Mouse (Mus musculus) liver, embryonic 14.5 days (tissue): ENCODE data around the gene Szrd1. TPM values are rescaled to one million over a fixed set of nuclear protein-coding genes. Genes with fewer than 3 reads are reported as not detected.

Experiments
- ATAC-seq: fragments of 200-750 bp; cut with Nextera tagmentation; 2 replicates; pipeline ENCODE4 v1.8.0; 2017; ENCODE audit warnings: moderate number of reproducible peaks, mild to moderate bottlenecking, moderate library complexity; ENCODE audit not compliant: insufficient read depth
- DNase-seq, 3 experiments: peaks; one replicate each; pipeline ENCODE4 v3.0.0-alpha.2; 2012 to 2013; ENCODE audit warnings: low read depth in 3 of 3, low spot score in 3 of 3
- H3K27ac ChIP-seq: fragments of 300-500 bp; sonication (generic); 2 replicates; pipeline ENCODE4 v1.5.1; 2014; ENCODE audit warnings: moderate library complexity, mild to moderate bottlenecking, control low read depth, inconsistent platforms
- H3K27me3 ChIP-seq: fragments of 300-500 bp; sonication (generic); 2 replicates; pipeline ENCODE4 v1.6.1; 2014; ENCODE audit warnings: mild to moderate bottlenecking, low read length, moderate library complexity; ENCODE audit not compliant: control insufficient read depth, insufficient read depth
- H3K36me3 ChIP-seq: fragments of 300-500 bp; sonication (generic); replicated peaks from 2 replicates; pipeline ENCODE4 v1.6.1; 2014; ENCODE audit warnings: low read depth; ENCODE audit not compliant: control insufficient read depth, insufficient read depth
- H3K4me1 ChIP-seq, 2 experiments: fragments of 200-500 bp in 1 of 2; fragments of 300-500 bp in 1 of 2; sonication (generic) in 1 of 2; replicated peaks; 2 replicates each; pipeline ENCODE4 v1.6.1; 2012 to 2014; ENCODE audit warnings: antibody characterized with exemption in 1 of 2, inconsistent platforms in 1 of 2, low read length in 1 of 2; ENCODE audit not compliant: control insufficient read depth in 2 of 2, insufficient read depth in 2 of 2
- H3K4me2 ChIP-seq: fragments of 300-500 bp; sonication (generic); 2 replicates; pipeline ENCODE4 v1.6.1; 2014; ENCODE audit warnings: low read depth, mild to moderate bottlenecking, control low read depth, moderate library complexity
- H3K4me3 ChIP-seq, 2 experiments: fragments of 200-500 bp in 1 of 2; fragments of 300-500 bp in 1 of 2; sonication (generic) in 1 of 2; 2 replicates each; pipeline ENCODE4 v1.5.1; 2012 to 2014; ENCODE audit warnings: low read depth in 2 of 2, low read length in 2 of 2, mild to moderate bottlenecking in 2 of 2, control low read depth in 1 of 2, inconsistent platforms in 1 of 2, moderate library complexity in 1 of 2; ENCODE audit not compliant: insufficient read depth in 1 of 2
- H3K9ac ChIP-seq: fragments of 300-500 bp; sonication (generic); replicated peaks from 2 replicates; pipeline ENCODE4 v1.6.1; 2014; ENCODE audit warnings: mild to moderate bottlenecking, control low read depth, moderate library complexity
- H3K9me3 ChIP-seq: fragments of 300-500 bp; sonication (generic); 2 replicates; pipeline ENCODE4 v1.6.1; 2016; ENCODE audit warnings: low read length, mixed read lengths; ENCODE audit not compliant: control insufficient read depth
- CTCF ChIP-seq: IDR thresholded peaks from 2 replicates; pipeline ENCODE4 v1.5.1; 2016; ENCODE audit warnings: antibody characterized with exemption, low read depth, control low read depth
- EP300 ChIP-seq: IDR thresholded peaks from 2 replicates; pipeline ENCODE4 v1.6.1; 2016; ENCODE audit warnings: antibody characterized with exemption, low read depth
- WGBS: fragments of 180-500 bp; shearing (Covaris S2); extraction: QIAGEN DNeasy Blood & Tissue Kit; methylation state at CpG from one replicate; pipeline ENCODE4 v1.1.7; 2014; ENCODE audit not compliant: insufficient replicate concordance; 5-methylcytosine and 5-hydroxymethylcytosine counted together
- polyA plus RNA-seq, 2 experiments: library from polyadenylated mRNA; depleted of rRNA in 1 of 2; stranded (reverse) in 1 of 2; unstranded in 1 of 2; fragments of >200 nt; fragmentation: Nextera tagmentation in 1 of 2; extraction: Ambion mirVana in 1 of 2; gene quantifications; 2 replicates each; pipeline versions ENCODE4 v1.2.1 to v1.2.3; 2012 to 2014

The Szrd1 gene
- polyA plus RNA-seq, 2 experiments, result 13.3 to 14.3 TPM

GRCm38 (mm10) chr4:141136126-141136525 is 3.4 kb downstream of the Szrd1 start:
- no peaks in the 10 kb centered on the region for H3K9me3 ChIP-seq
- no peak for TF ChIP-seq EP300
- TF ChIP-seq CTCF, result no peak
- H3K4me1 ChIP-seq, result peaks cover 4 to 32% of the 10 kb centered on the region in 2 experiments
- no peak overlapping the region; the same call in 1 of the 2 replicates for H3K4me2 ChIP-seq
- no peaks in the 10 kb centered on the region for H3K27me3 ChIP-seq
- no peak overlapping the region for H3K9ac ChIP-seq
- WGBS, result 80% methylated on average over 7 of the region's 7 CpGs
- DNase-seq (no peak), ATAC-seq (no peak)
- no peak overlapping the region for H3K4me3 ChIP-seq
- no peaks in the 10 kb centered on the region; the same call in 1 of the 2 replicates for H3K36me3 ChIP-seq
- no peak overlapping the region for H3K27ac ChIP-seq

GRCm38 (mm10) chr4:141134751-141135530 is 4.6 kb downstream of the Szrd1 start:
- Histone ChIP-seq H3K36me3 (no peaks in the 10 kb centered on the region; the same call in 1 of the 2 replicates), H3K27ac (no peak overlapping the region), H3K9ac (no peak overlapping the region), H3K4me1 (peaks cover 4 to 34% of the 10 kb centered on the region in 2 experiments), H3K27me3 (no peaks in the 10 kb centered on the region), H3K4me3 (peak overlapping the region; percentile 6 to 9; a peak in 1 of 4 replicates), H3K4me2 (peak overlapping the region; percentile 33), H3K9me3 (no peaks in the 10 kb centered on the region)
- ATAC-seq (no peak), DNase-seq (no peak)
- WGBS, result 59% methylated on average over 20 of the region's 20 CpGs
- TF ChIP-seq CTCF (no peak), EP300 (no peak)

- Histone ChIP-seq H3K4me2 (peak overlapping the region; percentile 33), H3K4me3 (0 out of 4 replicates have a peak overlapping the region, but pooled peaks of 1 of the 2 experiments have one; percentile 6), H3K27ac (no peak overlapping the region), H3K4me1 (peaks cover 4 to 40% of the 10 kb centered on the region in 2 experiments), H3K9ac (no peak overlapping the region), H3K27me3 (no peaks in the 10 kb centered on the region), H3K36me3 (no peaks in the 10 kb centered on the region; the same call in 1 of the 2 replicates), H3K9me3 (no peaks in the 10 kb centered on the region)
- no peak for TF ChIP-seq EP300
- no peak for TF ChIP-seq CTCF
- DNase-seq (no peak), ATAC-seq (no peak)
- 69% methylated on average over 8 of the region's 8 CpGs for whole genome bisulfite sequencing
Observed at GRCm38 (mm10) chr4:141134031-141134441, 5.5 kb downstream of the Szrd1 start.

- H3K9me3 ChIP-seq, result no peaks in the 10 kb centered on the region
- ATAC-seq (no peak), DNase-seq (no peak)
- WGBS, result 62% methylated on average over 8 of the region's 8 CpGs
- no peaks in the 10 kb centered on the region; the same call in 1 of the 2 replicates for H3K36me3 ChIP-seq
- 0 out of 2 replicates have a peak overlapping the region, but pooled peaks have one; percentile 13 for H3K4me2 ChIP-seq
- TF ChIP-seq EP300 (no peak), CTCF (no peak)
- no peak overlapping the region for H3K9ac ChIP-seq
- H3K27me3 ChIP-seq, result no peaks in the 10 kb centered on the region
- H3K4me1 ChIP-seq, result peaks cover 4 to 37% of the 10 kb centered on the region in 2 experiments
- H3K27ac ChIP-seq, result no peak overlapping the region
- no peak overlapping the region for H3K4me3 ChIP-seq
Observed at GRCm38 (mm10) chr4:141133227-141133626, 6.3 kb downstream of the Szrd1 start.

- Histone ChIP-seq H3K9ac (no peak overlapping the region), H3K27me3 (no peaks in the 10 kb centered on the region), H3K9me3 (no peaks in the 10 kb centered on the region), H3K36me3 (no peaks in the 10 kb centered on the region; the same call in 1 of the 2 replicates), H3K4me1 (peaks cover 0 to 31% of the 10 kb centered on the region in 2 experiments; a peak in 2 of 4 replicates), H3K27ac (peak overlapping the region; percentile 31; the same call in 1 of the 2 replicates), H3K4me3 (no peak overlapping the region), H3K4me2 (peak overlapping the region; percentile 34)
- DNase-seq (no peak), ATAC-seq (no peak)
- TF ChIP-seq EP300 (no peak), CTCF (no peak)
- WGBS, result 78% methylated on average over 8 of the region's 8 CpGs
Observed at GRCm38 (mm10) chr4:141132191-141132590, 7.4 kb downstream of the Szrd1 start.
